10 mouse cellular contexts compared by ENCODE assay signal in genomic region chr7:36016926-36017753, GRCm38 (mm10).
DNase-seq lines count a peak whose midpoint lies in the region; ATAC-seq and TF ChIP-seq lines count a peak whose summit lies in the region.
"Had no signal": no experiment of that assay in that cellular context is flagged by ENCODE, and none has a peak within 500 bp of the region (broad histone marks: within the 10 kb centered on the region; RNA-seq: fewer than 3 reads in every experiment).

No protein-coding gene starts in this region.

- peak; percentile 89 for ATAC-seq in kidney, embryonic 16.5 days (ENCODE audit: low FRiP score, low TSS enrichment)
- ATAC-seq in intestine, embryonic 15.5 days = peak; percentile 95
- ATAC-seq in inflammation-experienced regulatory T-cells, adult 6 months = no peak

- H3K9ac ChIP-seq in kidney, embryonic 16.5 days (replicated peaks; ENCODE audit: low read length) = no peak overlapping the region
- no peak overlapping the region for H3K9ac ChIP-seq in intestine, embryonic 15.5 days

- TF ChIP-seq POLR2A in kidney, adult 2 months (IDR thresholded peaks at IDR 0.05; ENCODE audit: low read depth, low read length) = no peak

- H3K4me3 ChIP-seq in kidney, embryonic 16.5 days (ENCODE audit: low read length) = no peak overlapping the region
- H3K4me3 ChIP-seq in kidney, adult 2 months (ENCODE audit: insufficient read depth, low read depth, low read length) = no peak overlapping the region
- no peak overlapping the region for H3K4me3 ChIP-seq in intestine, embryonic 15.5 days (replicated peaks)
- no peak overlapping the region for H3K4me3 ChIP-seq in layer of hippocampus, adult 2 months

- TF ChIP-seq CTCF in kidney, adult 2 months (conservative IDR thresholded peaks at IDR 0.05; ENCODE audit: insufficient read depth, insufficient read length, low read depth, low read length) = no peak
- TF ChIP-seq CTCF in layer of hippocampus, adult 2 months (conservative IDR thresholded peaks at IDR 0.05) = no peak

- no peaks in the 10 kb centered on the region for H3K9me3 ChIP-seq in kidney, embryonic 16.5 days (ENCODE audit: low read length)
- H3K9me3 ChIP-seq in intestine, embryonic 15.5 days = no peaks in the 10 kb centered on the region

- H3K36me3 ChIP-seq in kidney, embryonic 16.5 days (ENCODE audit: insufficient read depth, low read length) = no peaks in the 10 kb centered on the region
- no peaks in the 10 kb centered on the region for H3K36me3 ChIP-seq in kidney, adult 2 months (ENCODE audit: control insufficient read depth, insufficient read depth, low read length)
- no peaks in the 10 kb centered on the region for H3K36me3 ChIP-seq in intestine, embryonic 15.5 days

- no peak for DNase-seq in kidney, adult 2 months
- peak; percentile 52 for DNase-seq in embryo, embryonic 10 days (ENCODE audit: low spot score)
- DNase-seq in neural tube, embryonic 10.5 days (ENCODE audit: extremely low spot score, low spot score) = peak; percentile 65
- no peak for DNase-seq in layer of hippocampus, adult 2 months (ENCODE audit: low spot score in 2 of 2)
- DNase-seq in adipocyte (ENCODE audit: low spot score) = no peak
- DNase-seq: cerebellum, adult 2 months had no signal

- no peak overlapping the region for H3K27ac ChIP-seq in kidney, embryonic 16.5 days (ENCODE audit: low read length)
- H3K27ac ChIP-seq in kidney, adult 2 months (ENCODE audit: insufficient read depth, low read depth, low read length) = no peak overlapping the region
- no peak overlapping the region for H3K27ac ChIP-seq in intestine, embryonic 15.5 days
- no peak overlapping the region for H3K27ac ChIP-seq in layer of hippocampus, adult 2 months
- H3K27ac ChIP-seq: macrophage had no signal

- 27% methylated on average over 19 of the region's 19 CpGs for WGBS in kidney, embryonic 16.5 days
- 16% methylated on average over 19 of the region's 19 CpGs for WGBS in kidney, adult 2 months
- WGBS in intestine, embryonic 15.5 days = 47% methylated on average over 19 of the region's 19 CpGs

- H3K27me3 ChIP-seq in kidney, embryonic 16.5 days (ENCODE audit: insufficient read depth, low read length) = no peaks in the 10 kb centered on the region
- no peaks in the 10 kb centered on the region for H3K27me3 ChIP-seq in kidney, adult 2 months (replicated peaks; ENCODE audit: control insufficient read depth, insufficient read depth, low read length)
- H3K27me3 ChIP-seq in intestine, embryonic 15.5 days (replicated peaks) = no peaks in the 10 kb centered on the region

- H3K4me2 ChIP-seq in kidney, embryonic 16.5 days (replicated peaks; ENCODE audit: low read depth, low read length) = peak overlapping the region; percentile 28
- no peak overlapping the region for H3K4me2 ChIP-seq in intestine, embryonic 15.5 days (replicated peaks)

- peaks cover 5% of the 10 kb centered on the region; the same call in 1 of the 2 replicates for H3K4me1 ChIP-seq in kidney, embryonic 16.5 days (ENCODE audit: insufficient read depth, low read length)
- no peaks in the 10 kb centered on the region for H3K4me1 ChIP-seq in kidney, adult 2 months (ENCODE audit: control insufficient read depth, insufficient read depth, low read length)
- no peaks in the 10 kb centered on the region for H3K4me1 ChIP-seq in intestine, embryonic 15.5 days (replicated peaks)

Comparison
In these comparisons a context has a peak if more than half of its experiments do, and no peak if none do; other contexts are left out.
1. DNase-seq: peak in embryo, embryonic 10 days (single experiment) and neural tube, embryonic 10.5 days (single experiment); none in kidney, adult 2 months (single experiment), layer of hippocampus, adult 2 months (0 of 2) and adipocyte (single experiment).